ENCODE assay signal across 8 mouse cellular contexts in genomic region chr17:93203076-93204031, GRCm38 (mm10). TPM values are rescaled to one million over a fixed set of nuclear protein-coding genes. Genes with fewer than 3 reads are reported as not detected.
A peak's percentile ranks its signal among the peaks of the same experiment; 100 is the strongest.
DNase-seq lines count a peak whose midpoint lies in the region; ATAC-seq and TF ChIP-seq lines count a peak whose summit lies in the region.

No protein-coding gene starts in this region.

- H3K4me2 ChIP-seq in forebrain, postnatal 0 days (ENCODE audit: low read depth), result peak overlapping the region; percentile 71
- peak overlapping the region; percentile 53 for H3K4me2 ChIP-seq in midbrain, embryonic 11.5 days

- no peaks in the 10 kb centered on the region for H3K9me3 ChIP-seq in forebrain, postnatal 0 days (ENCODE audit: low read length)
- no peaks in the 10 kb centered on the region for H3K9me3 ChIP-seq in midbrain, embryonic 11.5 days (ENCODE audit: control insufficient read depth, low read length)

- 3% methylated on average over 34 of the region's 34 CpGs for WGBS in forebrain, postnatal 0 days
- under 1% methylated on average over 34 of the region's 34 CpGs for WGBS in midbrain, embryonic 11.5 days

- H3K27me3 ChIP-seq in forebrain, postnatal 0 days (ENCODE audit: insufficient read depth, low read length), result peaks cover 31% of the 10 kb centered on the region
- H3K27me3 ChIP-seq in midbrain, embryonic 11.5 days (ENCODE audit: control insufficient read depth, insufficient read depth, low read length), result peaks cover 47% of the 10 kb centered on the region

- peak; percentile 30 for ATAC-seq in forebrain, postnatal 0 days
- peak; percentile 65 for ATAC-seq in midbrain, embryonic 11.5 days (ENCODE audit: low FRiP score)

- TF ChIP-seq CTCF in forebrain, postnatal 0 days (IDR thresholded peaks at IDR 0.05; ENCODE audit: low read depth), result no peak

- no peaks in the 10 kb centered on the region for H3K36me3 ChIP-seq in forebrain, postnatal 0 days (ENCODE audit: insufficient read depth)
- H3K36me3 ChIP-seq in midbrain, embryonic 11.5 days (ENCODE audit: control insufficient read depth, insufficient read depth, low read length), result no peaks in the 10 kb centered on the region

- peak overlapping the region; percentile 30; the same call in 1 of the 2 replicates for H3K27ac ChIP-seq in forebrain, postnatal 0 days (ENCODE audit: low read depth, low read length)
- peak overlapping the region; percentile 59 for H3K27ac ChIP-seq in midbrain, embryonic 11.5 days (ENCODE audit: low read depth, low read length)

- peak overlapping the region; percentile 56 for H3K9ac ChIP-seq in forebrain, postnatal 0 days
- H3K9ac ChIP-seq in midbrain, embryonic 11.5 days (ENCODE audit: low read length), result peak overlapping the region; percentile 54

- peak overlapping the region; percentile 42 for H3K4me3 ChIP-seq in forebrain, postnatal 0 days (ENCODE audit: low read depth, low read length)
- peak overlapping the region; percentile 24 for H3K4me3 ChIP-seq in midbrain, embryonic 11.5 days (ENCODE audit: low read depth, low read length)

- peaks cover 15% of the 10 kb centered on the region; the same call in 1 of the 2 replicates for H3K4me1 ChIP-seq in forebrain, postnatal 0 days (ENCODE audit: insufficient read depth)
- H3K4me1 ChIP-seq in midbrain, embryonic 11.5 days (ENCODE audit: control insufficient read depth, insufficient read depth, low read length), result peaks cover 12% of the 10 kb centered on the region

- peak; percentile 19 to 21 for DNase-seq in frontal cortex, postnatal 36 days (ENCODE audit: low spot score in 2 of 2)
- DNase-seq in frontal cortex, postnatal 25 days (ENCODE audit: low spot score in 2 of 2), result no peak
- peak; percentile 52 for DNase-seq in ES-CJ7 (ENCODE audit: low read depth, low spot score)
- peak; percentile 69 for DNase-seq in forebrain, postnatal 0 days
- peak; percentile 95 for DNase-seq in midbrain, embryonic 11.5 days (ENCODE audit: low spot score, missing footprints)
- DNase-seq in testis, postnatal 14 days (ENCODE audit: low spot score), result peak; percentile 8
- no peak for DNase-seq in natural killer cell, adult 2 months (ENCODE audit: low spot score in 2 of 2)
- no peak for DNase-seq in spleen, postnatal 36 days (ENCODE audit: low spot score in 2 of 2)

RNA-seq across cellular contexts. Expression of gene Adcyap1, which starts 4.5 kb away (rescaled TPM):
- 16.7 and 31.7 TPM in 2 replicates for total RNA-seq in forebrain, postnatal 0 days (2014; rRNA removed)
- polyA plus RNA-seq in forebrain, postnatal 0 days (2015; fragmentation: Nextera tagmentation; extraction: Ambion mirVana), result 11.9 and 15.2 TPM in 2 replicates
- 19.1 and 22.4 TPM in 2 replicates for polyA plus RNA-seq in midbrain, embryonic 11.5 days (2014; fragmentation: Nextera tagmentation; extraction: Ambion mirVana)

Comparison
In these comparisons a context has a peak if more than half of its experiments do, and no peak if none do; other contexts are left out.
1. DNase-seq: peak in frontal cortex, postnatal 36 days (2 of 2), ES-CJ7 (single experiment), forebrain, postnatal 0 days (single experiment), midbrain, embryonic 11.5 days (single experiment) and testis, postnatal 14 days (single experiment); none in frontal cortex, postnatal 25 days (0 of 2), natural killer cell, adult 2 months (0 of 2) and spleen, postnatal 36 days (0 of 2).